Mouse (Mus musculus): ENCODE results near the gene Stk10.

Stk10 gene

GRCm38 (mm10) chr11:32527006-32527405 is 6.1 kb upstream of the Stk10 start:
- DNase-seq, result no peak

DNA sequence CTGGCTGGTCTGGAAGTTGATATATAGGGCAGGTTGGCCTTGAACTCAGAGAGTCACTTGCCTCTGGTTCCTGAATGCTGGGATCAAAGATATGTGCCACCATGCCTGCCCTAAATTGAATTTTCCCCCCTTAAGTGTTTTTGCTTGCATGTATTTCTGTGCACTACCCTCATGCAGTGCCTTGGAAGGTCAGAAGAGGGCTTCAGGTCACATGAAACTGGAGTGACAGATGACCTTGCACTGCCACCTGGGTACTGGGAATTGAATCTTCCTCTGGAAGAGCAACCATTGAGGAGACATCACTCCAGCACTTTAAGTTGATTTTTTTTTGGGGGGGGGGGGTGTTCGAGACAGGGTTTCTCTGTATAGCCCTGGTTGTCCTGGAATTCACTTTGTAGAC is 3.0 kb upstream of the Stk10 start:
- peak; percentile 60 for DNase-seq

DNA sequence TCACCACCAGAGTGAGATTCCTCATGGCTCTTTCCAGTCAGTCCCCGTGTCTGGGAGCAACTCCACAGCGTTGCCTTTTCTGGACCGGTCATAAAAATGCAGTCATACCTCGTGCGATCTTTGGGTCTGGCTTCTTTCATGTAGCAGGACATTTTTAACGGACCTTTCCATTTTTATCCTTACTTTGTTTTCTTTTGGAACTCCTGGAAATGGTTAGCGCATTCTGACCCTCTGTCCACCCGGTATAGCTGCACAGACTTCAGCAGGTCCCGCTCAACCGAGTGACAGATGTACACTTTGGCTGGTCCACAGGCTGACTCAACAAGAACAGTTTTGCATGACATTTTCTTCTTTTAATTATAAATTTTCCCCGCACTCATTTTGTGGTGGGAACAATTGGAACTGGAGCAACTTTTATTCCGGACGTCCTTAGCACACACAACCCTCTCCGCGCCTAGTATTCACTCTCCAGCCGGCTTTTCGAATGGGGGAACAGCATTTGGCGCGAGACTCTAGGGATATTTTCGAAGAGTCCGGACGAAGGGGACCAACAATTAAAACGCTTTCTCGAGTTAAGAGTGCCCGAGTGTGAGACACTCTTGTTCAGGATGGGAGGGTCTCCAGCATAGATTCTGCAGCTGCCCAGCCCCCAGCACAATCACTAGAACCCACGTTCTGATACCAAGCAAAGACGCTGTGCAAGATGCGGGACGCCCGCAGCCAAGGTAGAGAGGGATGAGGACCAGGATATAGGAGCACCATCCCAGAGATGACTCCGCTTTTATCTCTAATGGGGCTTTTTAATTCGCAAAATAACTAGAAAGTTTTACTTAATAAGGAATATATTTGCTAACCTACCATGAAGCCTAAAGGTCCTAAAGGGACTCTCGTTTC is 987 bp upstream of the Stk10 start, which contains the start of gene Efcab9:
TSS of gene Efcab9 (minus strand) at position 211 of the 894 bp plus-strand sequence.
- DNase-seq, result no peak

- peak; percentile 86 for DNase-seq
These were observed 567 bp downstream of the Stk10 start for GRCm38 (mm10) chr11:32533482-32534261.

GRCm38 (mm10) chr11:32534453-32535075 is 1.5 kb downstream of the Stk10 start:
- peak; percentile 28 for DNase-seq

DNA sequence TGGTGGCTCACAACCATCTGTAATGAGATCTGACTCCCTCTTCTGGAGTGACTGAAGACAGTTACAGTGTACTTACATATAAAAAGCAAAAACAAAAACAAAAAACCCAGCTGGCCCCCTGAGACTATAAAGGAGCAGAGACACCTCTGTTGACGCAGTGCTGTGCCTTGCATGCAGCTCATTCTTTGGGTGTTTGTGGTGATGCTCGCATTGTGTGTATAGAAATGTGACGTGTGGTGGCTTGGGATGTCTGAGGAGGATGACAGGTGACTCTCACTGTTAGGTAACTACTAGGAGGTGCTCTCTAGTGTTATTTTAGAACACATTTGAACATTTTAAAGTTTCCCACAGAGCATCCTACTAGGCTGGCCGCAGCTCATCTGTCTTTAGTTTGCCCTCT is 2.5 kb downstream of the Stk10 start:
- no peak for DNase-seq

DNA sequence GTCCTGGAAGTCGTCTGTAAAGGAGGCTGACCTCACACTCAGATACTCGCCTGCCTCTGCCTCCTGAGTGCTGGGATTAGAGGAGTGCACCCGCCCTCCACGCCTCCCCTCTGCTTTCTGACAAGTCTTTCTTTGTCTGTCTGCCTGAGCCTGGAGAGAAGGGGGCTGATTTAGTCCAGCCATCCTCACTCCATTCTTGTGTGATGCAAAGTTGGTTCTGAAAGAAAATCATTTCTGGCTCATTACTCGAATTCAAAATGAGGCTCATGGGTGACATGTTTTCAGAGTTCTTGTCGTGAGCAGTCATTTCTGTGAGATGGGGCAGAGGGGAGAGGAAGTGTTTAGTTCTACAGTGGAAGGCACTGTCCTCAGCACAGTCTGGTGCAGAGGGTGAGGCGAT is 3.8 kb downstream of the Stk10 start:
- DNase-seq, result no peak

- no peak for DNase-seq
These were observed 5.3 kb downstream of the Stk10 start for GRCm38 (mm10) chr11:32538435-32538834.

- DNase-seq, result no peak
These were observed 5.7 kb downstream of the Stk10 start for GRCm38 (mm10) chr11:32538846-32539245.

- no peak for DNase-seq
These were observed 6.6 kb downstream of the Stk10 start for GRCm38 (mm10) chr11:32539717-32540116.

DNA sequence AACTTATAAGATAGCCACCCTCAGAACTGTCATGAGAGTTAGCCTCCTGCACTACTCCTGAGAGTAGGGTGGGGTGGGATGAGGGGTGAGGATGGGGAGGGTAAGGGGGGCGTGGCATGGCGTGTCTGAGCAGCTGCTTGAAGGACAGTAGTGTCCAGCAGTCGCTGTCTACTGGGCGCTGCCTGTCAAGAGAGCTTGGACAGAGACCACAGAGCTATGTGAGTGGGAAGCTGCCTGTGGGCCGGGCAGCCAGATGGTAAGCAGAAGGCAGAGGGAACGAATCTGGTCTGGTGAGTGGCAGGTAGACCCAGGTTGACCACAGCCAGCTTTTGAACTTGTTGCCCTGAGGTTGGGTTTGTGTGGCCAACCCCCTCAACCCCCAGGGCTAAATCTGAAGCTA is 7.4 kb downstream of the Stk10 start:
- no peak for DNase-seq

- no peak for DNase-seq
These were observed 9.1 kb downstream of the Stk10 start for GRCm38 (mm10) chr11:32542181-32542580.

- peak; percentile 82 for DNase-seq
These were observed 9.7 kb downstream of the Stk10 start for GRCm38 (mm10) chr11:32542687-32543411.

DNA sequence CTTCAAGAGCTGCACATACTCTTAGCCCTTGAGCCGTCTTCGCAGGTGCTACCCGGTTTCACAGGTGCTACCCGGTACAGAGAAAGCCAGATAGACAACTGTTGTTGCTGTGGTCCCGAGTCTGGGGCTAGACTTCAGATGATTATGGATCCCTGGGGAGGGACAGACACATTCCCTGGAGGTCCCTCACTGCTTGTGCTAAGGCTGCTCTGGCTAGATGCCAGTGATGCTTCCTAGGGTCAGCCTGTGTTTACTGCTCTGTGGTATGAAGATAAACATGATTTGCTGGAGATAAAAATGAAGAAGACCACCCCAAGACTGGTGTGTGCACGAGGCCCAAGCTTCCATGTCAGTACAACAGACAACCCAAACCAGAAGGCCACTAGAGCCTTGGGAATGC is 10.9 kb downstream of the Stk10 start:
- DNase-seq, result no peak

DNA sequence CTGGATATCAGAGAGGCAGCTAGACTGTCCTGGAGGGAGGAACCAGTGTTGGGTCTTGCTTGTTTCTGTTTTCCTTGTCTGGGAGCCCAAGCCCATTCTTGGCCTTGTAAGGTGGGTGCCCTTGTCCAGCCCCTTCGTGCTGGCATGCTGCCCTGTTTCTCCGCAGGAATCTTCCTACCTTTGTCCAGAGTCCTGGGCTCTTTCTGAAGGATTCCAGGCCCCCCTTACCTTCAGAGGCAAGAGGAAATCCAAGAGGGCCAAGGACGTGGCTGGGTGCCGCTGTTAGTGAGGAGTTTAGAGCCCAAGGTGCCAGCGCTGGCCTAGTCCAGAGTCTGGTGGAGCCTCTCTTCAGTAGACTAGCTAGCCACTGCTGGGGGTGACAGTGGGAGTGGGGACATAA is 11.4 kb downstream of the Stk10 start:
- no peak for DNase-seq

DNA sequence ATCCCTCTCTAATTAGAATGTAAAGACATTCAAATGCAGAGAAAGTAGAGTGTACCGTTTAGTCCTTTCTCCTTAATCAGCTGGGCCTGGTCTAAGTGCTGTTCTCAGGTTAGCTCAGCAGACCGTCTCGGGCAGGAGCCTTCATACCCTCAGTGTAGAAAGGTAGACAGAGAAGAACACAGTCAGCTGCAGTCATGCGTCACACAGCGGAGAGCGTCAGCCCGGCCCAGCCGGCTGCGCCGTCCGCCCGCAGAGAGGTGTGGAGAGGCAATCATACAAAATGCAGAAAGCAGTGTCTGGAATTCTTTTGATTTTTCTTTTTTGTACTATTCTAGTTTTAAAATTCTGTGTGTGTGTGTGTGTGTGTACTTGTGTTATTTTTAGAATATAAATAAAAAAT is 12.5 kb downstream of the Stk10 start:
- no peak for DNase-seq

DNA sequence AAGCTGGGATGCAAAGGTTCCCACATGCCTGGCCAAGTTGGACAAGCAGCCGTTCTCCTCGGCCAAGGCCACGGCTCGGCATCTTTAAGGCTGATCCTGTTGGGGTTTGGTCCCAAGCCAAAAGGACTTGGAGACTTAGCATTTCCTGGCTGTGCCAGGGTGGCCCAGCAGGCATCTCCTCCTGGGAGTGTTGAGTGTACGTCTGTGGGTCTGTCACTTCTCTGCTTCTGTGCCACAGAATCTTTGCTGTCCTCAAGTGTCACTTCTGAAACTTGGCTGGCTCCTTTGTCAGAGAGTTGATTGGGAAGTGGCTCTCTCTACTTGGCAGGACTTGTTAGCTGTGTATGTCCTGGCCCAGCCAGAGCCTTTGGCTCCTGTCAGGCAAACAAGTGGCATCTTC is 13.4 kb downstream of the Stk10 start:
- no peak for DNase-seq

DNA sequence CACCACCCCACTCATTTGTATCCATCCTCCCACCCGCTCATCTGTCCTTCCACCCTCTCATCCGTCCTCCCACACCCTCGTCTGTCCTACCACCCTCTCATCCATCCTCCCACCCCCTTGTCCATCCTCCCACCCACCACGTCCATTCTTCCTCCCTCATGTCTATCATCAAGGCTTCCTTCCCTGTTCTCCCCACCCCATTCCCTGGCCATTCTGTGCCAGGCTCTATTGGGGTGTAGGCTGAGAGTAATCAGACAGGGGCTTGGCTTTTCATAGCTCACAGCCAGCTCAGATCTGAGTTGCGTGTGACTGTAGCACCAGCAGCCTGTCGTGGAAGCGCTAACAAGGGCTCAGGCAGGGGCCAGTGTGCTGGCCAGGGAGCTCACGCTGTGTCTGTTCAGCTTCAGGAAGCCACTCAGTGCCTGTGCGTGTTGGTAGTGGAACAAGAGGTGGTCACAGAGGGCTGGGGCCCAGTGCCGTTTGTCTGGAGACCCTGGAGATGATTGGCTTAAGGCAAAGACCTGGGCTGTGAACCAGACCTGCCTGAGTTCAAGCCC is 14.4 kb downstream of the Stk10 start:
- no peak for DNase-seq

DNA sequence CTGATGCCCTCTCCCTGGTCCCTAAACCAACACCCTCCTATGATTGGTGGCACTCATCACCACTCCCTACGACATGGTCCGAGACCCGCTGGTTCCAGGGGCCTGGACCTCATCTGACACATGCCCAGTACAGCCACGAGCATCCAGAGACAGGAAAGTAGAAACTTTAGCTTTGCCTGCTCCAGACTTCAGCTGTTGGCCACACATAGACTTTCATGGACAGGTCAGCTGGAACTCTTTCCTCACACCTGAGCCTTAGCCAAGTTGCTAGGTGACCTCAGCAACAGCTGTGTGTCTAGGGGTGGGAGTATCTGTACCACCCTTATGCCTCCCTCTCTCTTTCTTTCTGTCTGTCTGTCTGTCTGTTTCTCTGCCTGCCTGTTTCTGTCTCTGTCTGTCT is 15.1 kb downstream of the Stk10 start:
- no peak for DNase-seq

GRCm38 (mm10) chr11:32549236-32549635 is 16.1 kb downstream of the Stk10 start:
- no peak for DNase-seq

DNA sequence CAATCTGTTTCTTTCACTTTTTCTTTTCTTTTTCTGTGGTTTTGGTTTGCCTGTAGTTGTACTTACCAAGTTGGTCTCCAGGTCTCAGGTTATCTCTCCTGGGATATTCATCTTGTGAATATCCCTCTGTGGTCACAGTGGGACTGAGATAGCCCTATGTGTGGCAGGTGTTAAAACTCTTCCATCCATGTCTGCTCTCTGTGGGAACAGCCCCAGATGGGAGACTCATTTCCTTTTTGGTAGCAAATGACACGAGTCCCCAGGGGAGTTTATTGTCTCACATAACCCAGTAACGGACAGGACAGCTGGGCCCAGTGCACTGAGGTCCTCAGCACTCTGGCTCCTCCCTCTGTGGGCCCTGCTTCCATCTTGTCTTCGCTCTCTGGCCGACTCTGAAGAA is 17.0 kb downstream of the Stk10 start:
- no peak for DNase-seq

- DNase-seq, result no peak
These were observed 18.0 kb downstream of the Stk10 start for GRCm38 (mm10) chr11:32551056-32551455.

All from thymus, postnatal 14 days (tissue).